Mouse (Mus musculus) liver, embryonic 13.5 days (tissue): Measurements from ENCODE around the gene Gab1. TPM values are rescaled to one million over a fixed set of nuclear protein-coding genes. Genes with fewer than 3 reads are reported as not detected.

ENCODE experiments used
- ATAC-seq: fragments of 200-750 bp; cut with Nextera tagmentation; 2 replicates; pipeline ENCODE4 v1.8.0; 2017; ENCODE audit warnings: low read depth, mild to moderate bottlenecking, moderate number of reproducible peaks, moderate library complexity
- DNase-seq: peaks from one replicate; pipeline ENCODE4 v3.0.0; 2022
- H3K27ac ChIP-seq: fragments of 300-500 bp; sonication (generic); 2 replicates; pipeline ENCODE4 v1.5.1; 2015; ENCODE audit warnings: moderate library complexity, mild to moderate bottlenecking, inconsistent platforms
- H3K27me3 ChIP-seq: fragments of 300-500 bp; sonication (generic); 2 replicates; pipeline ENCODE4 v1.6.1; 2015; ENCODE audit warnings: mild to moderate bottlenecking, inconsistent platforms
- H3K36me3 ChIP-seq: fragments of 300-500 bp; sonication (generic); 2 replicates; pipeline ENCODE4 v1.6.1; 2015; ENCODE audit warnings: mild to moderate bottlenecking, inconsistent platforms
- H3K4me1 ChIP-seq: fragments of 300-500 bp; sonication (generic); replicated peaks from 2 replicates; pipeline ENCODE4 v1.6.1; 2015; ENCODE audit warnings: inconsistent platforms
- H3K4me2 ChIP-seq: fragments of 300-500 bp; sonication (generic); 2 replicates; pipeline ENCODE4 v1.6.1; 2015; ENCODE audit warnings: inconsistent platforms, mild to moderate bottlenecking, moderate library complexity
- H3K4me3 ChIP-seq: fragments of 300-500 bp; sonication (generic); replicated peaks from 2 replicates; pipeline ENCODE4 v1.5.1; 2015; ENCODE audit warnings: mild to moderate bottlenecking, inconsistent platforms
- H3K9ac ChIP-seq: fragments of 300-500 bp; sonication (generic); 2 replicates; pipeline ENCODE4 v1.6.1; 2015; ENCODE audit warnings: mild to moderate bottlenecking, inconsistent platforms
- H3K9me3 ChIP-seq: fragments of 300-500 bp; sonication (generic); replicated peaks from 2 replicates; pipeline ENCODE4 v1.6.1; 2016; ENCODE audit warnings: inconsistent platforms
- WGBS: fragments of 180-500 bp; shearing (Covaris S2); methylation state at CpG from one replicate; pipeline ENCODE4 v1.1.7; 2015; ENCODE audit not compliant: insufficient replicate concordance; 5-methylcytosine and 5-hydroxymethylcytosine counted together
- polyA plus RNA-seq: library from polyadenylated mRNA; unstranded; fragments of >200 nt; fragmentation: Nextera tagmentation; extraction: Ambion mirVana; gene quantifications from 2 replicates; pipeline ENCODE4 v1.2.1, GENCODE M21; 2015

Gab1 gene
- polyA plus RNA-seq, 1 experiment from 2014 or later = 7.7 TPM

DNA sequence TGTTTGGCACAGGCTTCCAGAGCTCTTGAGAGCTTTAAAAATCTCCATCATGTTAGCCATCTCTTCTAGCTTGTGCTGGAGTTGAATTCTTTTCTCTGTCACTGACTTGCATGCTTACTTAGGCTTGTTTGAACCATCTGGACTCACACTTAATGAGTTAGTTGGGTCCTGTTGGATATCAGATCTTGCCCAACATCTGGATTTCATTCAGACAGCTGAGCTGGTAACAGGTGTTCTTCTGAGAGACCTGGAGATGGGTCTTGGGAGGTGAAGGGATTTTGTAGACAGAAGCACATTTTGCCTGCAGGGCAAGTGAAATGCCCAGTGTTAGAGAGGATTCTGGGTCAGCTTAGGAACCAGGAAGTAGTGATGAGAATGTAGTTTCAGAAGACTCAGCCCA lies 19.0 kb upstream of the Gab1 start:
- H3K4me2 ChIP-seq = no peak overlapping the region
- no peak overlapping the region for H3K27ac ChIP-seq
- H3K4me3 ChIP-seq = no peak overlapping the region
- H3K9me3 ChIP-seq = no peaks in the 10 kb centered on the region
- H3K27me3 ChIP-seq = no peaks in the 10 kb centered on the region
- DNase-seq (no peak), ATAC-seq (no peak)
- H3K4me1 ChIP-seq = no peaks in the 10 kb centered on the region
- H3K36me3 ChIP-seq = no peaks in the 10 kb centered on the region
- H3K9ac ChIP-seq = no peak overlapping the region

DNA sequence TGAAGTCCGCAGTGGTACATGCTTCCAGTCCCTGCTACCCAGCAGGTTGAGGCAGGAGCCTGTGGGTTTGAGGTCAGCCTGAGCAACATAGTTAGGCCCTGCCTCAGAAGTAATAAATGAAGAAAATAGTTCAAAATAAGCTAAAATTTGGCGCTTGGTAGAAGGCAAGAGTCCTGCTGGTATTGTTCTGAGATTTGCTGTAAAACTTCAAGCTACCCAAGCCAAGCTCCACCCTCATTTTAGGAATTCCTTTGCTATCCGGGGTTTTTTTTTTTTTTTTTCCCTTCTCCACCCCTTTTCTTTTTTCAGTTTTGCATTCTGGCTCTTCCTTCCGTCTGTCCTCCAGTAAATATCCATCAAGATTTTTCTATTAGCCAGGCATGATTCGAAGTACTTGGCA lies 15.7 kb upstream of the Gab1 start:
- H3K4me3 ChIP-seq = no peak overlapping the region
- no peaks in the 10 kb centered on the region for H3K9me3 ChIP-seq
- DNase-seq = no peak
- no peak overlapping the region for H3K9ac ChIP-seq
- peaks cover 8% of the 10 kb centered on the region for H3K4me1 ChIP-seq
- 61% methylated on average over 5 of the region's 5 CpGs for WGBS
- H3K27ac ChIP-seq = no peak overlapping the region
- ATAC-seq = no peak
- H3K27me3 ChIP-seq = no peaks in the 10 kb centered on the region
- H3K4me2 ChIP-seq = no peak overlapping the region
- H3K36me3 ChIP-seq = no peaks in the 10 kb centered on the region

DNA sequence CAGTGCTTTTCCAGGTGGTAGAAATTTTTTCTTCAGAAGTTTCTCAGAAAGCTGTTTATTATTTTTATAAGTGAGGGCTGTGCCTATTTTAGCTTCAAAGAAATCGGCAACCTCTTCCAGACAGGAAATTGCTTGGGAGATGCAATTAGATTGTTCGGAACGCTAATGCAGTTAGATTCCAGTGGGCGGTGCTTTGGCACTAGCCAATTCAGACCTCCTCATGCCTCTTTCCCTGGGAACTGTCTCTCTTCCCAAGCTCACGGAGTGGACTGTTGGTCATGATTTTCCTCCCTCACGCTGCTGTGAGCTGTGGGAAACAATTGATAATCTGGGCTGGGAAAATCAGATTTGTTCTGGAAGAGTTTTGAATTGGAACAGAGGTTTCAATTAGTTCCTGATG lies 15.1 kb upstream of the Gab1 start:
- Histone ChIP-seq H3K27ac (no peak overlapping the region), H3K4me3 (no peak overlapping the region), H3K4me2 (no peak overlapping the region), H3K27me3 (no peaks in the 10 kb centered on the region), H3K4me1 (peaks cover 13% of the 10 kb centered on the region), H3K9me3 (no peaks in the 10 kb centered on the region), H3K9ac (no peak overlapping the region), H3K36me3 (no peaks in the 10 kb centered on the region)
- DNase-seq (no peak), ATAC-seq (no peak)
- WGBS = 45% methylated on average over 6 of the region's 6 CpGs

DNA sequence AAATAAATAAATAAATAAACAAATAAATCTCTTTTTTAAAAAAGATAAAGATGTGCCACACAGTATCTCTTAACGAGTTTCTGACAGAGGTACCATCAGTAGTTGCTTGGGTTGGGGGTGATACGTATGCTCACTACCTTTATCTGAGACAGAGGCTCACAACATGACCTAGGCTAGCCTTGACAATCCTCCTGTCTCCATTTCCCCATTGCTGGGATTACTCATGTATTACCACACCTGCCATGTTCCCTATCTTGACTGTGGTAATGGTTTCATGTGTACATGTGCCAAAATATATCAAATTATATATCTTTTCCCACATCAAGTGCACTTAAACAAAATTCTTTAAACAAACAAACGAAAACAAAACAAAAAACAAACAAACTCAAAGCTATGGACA lies 14.2 kb upstream of the Gab1 start:
- no peak overlapping the region for H3K9ac ChIP-seq
- peaks cover 13% of the 10 kb centered on the region for H3K4me1 ChIP-seq
- no peaks in the 10 kb centered on the region for H3K9me3 ChIP-seq
- no peak overlapping the region for H3K4me2 ChIP-seq
- H3K27ac ChIP-seq = no peak overlapping the region
- DNase-seq (no peak), ATAC-seq (no peak)
- no peaks in the 10 kb centered on the region for H3K27me3 ChIP-seq
- H3K4me3 ChIP-seq = no peak overlapping the region
- no peaks in the 10 kb centered on the region for H3K36me3 ChIP-seq
- 59% methylated on average over 3 of the region's 3 CpGs for WGBS

DNA sequence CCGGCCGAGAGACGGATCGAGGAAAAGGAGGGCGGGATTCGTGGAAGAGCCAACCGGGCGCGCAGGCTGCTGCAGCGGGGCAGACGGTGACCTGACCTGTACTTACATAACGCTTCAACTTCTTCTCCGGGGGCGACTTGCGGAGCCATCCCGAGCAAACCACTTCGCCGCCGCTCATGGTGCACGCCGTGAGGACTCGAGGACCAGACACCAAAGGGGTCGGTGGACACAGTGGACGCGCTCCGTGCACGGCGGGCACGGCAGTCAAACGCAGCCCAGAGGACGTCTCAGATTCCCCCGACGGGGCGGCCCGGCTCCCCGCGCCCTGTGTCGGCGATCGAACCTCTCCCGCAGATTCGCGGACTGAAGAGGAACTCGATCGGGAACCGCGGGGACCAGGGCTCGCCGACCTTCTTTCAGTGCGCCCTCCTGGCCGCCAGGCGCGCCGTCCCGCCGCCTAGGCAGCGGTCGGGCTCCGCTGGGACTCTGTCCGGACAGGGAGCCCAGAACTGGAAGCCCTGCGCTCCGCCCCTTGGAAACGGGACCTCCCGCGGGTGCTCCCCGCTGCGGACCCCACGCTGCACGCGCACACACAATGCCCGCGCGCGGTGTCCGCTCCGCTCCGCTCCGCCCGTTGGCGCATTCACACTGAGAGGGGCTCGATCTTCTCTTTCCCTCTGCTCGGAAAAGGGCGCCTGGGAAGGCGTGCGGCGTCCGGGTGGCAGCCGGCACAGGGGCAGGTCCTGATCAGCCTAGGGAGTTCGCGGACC lies 708 bp downstream of the Gab1 start:
- Histone ChIP-seq H3K9me3 (no peaks in the 10 kb centered on the region), H3K4me2 (peak overlapping the region; percentile 92), H3K27me3 (peaks cover 46% of the 10 kb centered on the region), H3K36me3 (no peaks in the 10 kb centered on the region), H3K4me1 (peaks cover 33% of the 10 kb centered on the region), H3K4me3 (peak overlapping the region; percentile 70), H3K9ac (peak overlapping the region; percentile 73), H3K27ac (peak overlapping the region; percentile 81)
- ATAC-seq (peak; percentile 55), DNase-seq (no peak)
- WGBS = under 1% methylated on average over 89 of the region's 90 CpGs

DNA sequence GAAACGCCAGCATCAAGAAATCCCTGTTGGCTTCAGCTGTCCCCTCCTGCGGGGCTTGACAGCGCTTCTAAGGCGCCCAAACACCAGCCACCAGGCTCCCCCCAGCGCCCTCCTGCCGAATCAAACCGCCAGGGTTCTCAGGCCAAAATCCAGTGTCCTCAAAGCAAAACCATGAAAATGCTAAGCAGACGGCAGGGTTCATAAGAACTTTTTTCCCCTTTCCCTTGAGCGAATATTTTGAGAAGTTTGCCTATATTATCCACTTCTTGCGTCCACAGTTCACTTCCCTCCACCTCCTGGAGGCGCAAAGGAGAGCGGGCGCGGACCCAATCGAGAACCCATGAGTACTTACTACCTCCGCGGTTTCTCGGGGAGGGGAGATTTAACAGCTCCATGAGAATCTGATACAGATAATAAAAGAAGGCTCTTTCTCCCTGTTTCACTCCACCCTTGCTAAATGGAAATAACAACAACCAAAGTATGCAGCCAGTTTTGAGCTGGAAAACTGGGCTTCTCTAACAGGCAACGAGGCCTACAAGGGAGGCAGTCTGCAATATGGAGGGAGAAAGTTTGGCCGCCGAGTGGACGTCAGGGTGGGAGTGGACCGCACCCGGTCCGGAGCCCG lies 1.4 kb downstream of the Gab1 start:
- H3K27ac ChIP-seq = peak overlapping the region; percentile 81
- under 1% methylated on average over 26 of the region's 26 CpGs for WGBS
- ATAC-seq = no peak
- no peaks in the 10 kb centered on the region for H3K9me3 ChIP-seq
- peaks cover 46% of the 10 kb centered on the region for H3K27me3 ChIP-seq
- H3K36me3 ChIP-seq = no peaks in the 10 kb centered on the region
- H3K4me1 ChIP-seq = peaks cover 35% of the 10 kb centered on the region
- peak overlapping the region; percentile 70 for H3K4me3 ChIP-seq
- peak overlapping the region; percentile 92 for H3K4me2 ChIP-seq
- H3K9ac ChIP-seq = peak overlapping the region; percentile 73
- no peak for DNase-seq

DNA sequence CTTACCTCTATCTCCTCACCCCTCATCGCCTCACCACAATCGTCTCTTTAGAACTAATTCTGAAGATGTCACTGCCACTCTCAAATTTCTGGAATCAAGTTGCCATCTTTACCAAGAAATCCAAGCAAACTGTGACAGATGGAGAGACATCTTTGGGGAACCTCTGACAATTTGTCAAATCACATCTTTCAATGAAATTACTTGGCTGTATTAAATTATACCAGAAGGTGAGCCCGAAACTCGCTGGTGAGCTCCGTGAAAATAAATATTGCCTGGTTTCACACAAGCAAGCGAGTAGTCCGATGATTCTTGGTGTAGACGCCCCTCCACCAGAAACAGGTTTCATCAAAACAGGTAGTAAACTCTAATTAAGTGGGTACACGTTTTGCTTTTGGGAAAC lies 2.2 kb downstream of the Gab1 start:
- ATAC-seq = no peak
- H3K36me3 ChIP-seq = no peaks in the 10 kb centered on the region
- H3K4me2 ChIP-seq = peak overlapping the region; percentile 92
- H3K27ac ChIP-seq = no peak overlapping the region
- peak overlapping the region; percentile 70 for H3K4me3 ChIP-seq
- DNase-seq = no peak
- H3K27me3 ChIP-seq = peaks cover 46% of the 10 kb centered on the region
- WGBS = 57% methylated on average over 9 of the region's 9 CpGs
- no peak overlapping the region for H3K9ac ChIP-seq
- H3K4me1 ChIP-seq = peaks cover 35% of the 10 kb centered on the region
- H3K9me3 ChIP-seq = no peaks in the 10 kb centered on the region

DNA sequence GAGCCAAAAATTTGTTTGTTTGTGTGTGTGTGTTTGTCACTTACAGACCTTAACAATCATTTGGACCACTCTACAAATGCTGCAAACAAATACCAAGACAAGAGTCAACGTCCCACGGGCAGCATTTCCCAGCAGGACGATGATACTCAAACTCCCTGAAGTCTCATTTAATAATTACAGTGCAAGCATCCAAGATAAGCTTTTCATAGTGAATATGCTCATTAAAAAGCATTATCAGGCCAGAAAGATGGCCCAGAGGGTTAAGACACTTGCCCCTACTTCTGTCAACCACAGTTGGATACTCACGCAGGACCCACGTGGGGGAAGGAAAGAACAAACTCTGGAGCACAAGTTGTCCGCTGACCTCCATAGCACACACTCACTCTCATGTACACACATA lies 4.8 kb downstream of the Gab1 start:
- no peak overlapping the region for H3K27ac ChIP-seq
- H3K9me3 ChIP-seq = no peaks in the 10 kb centered on the region
- no peak overlapping the region for H3K4me3 ChIP-seq
- peaks cover 44% of the 10 kb centered on the region for H3K4me1 ChIP-seq
- ATAC-seq = no peak
- no peak for DNase-seq
- H3K4me2 ChIP-seq = no peak overlapping the region
- no peaks in the 10 kb centered on the region for H3K36me3 ChIP-seq
- peaks cover 37% of the 10 kb centered on the region for H3K27me3 ChIP-seq
- H3K9ac ChIP-seq = no peak overlapping the region
- WGBS = 75% methylated on average over 6 of the region's 6 CpGs

DNA sequence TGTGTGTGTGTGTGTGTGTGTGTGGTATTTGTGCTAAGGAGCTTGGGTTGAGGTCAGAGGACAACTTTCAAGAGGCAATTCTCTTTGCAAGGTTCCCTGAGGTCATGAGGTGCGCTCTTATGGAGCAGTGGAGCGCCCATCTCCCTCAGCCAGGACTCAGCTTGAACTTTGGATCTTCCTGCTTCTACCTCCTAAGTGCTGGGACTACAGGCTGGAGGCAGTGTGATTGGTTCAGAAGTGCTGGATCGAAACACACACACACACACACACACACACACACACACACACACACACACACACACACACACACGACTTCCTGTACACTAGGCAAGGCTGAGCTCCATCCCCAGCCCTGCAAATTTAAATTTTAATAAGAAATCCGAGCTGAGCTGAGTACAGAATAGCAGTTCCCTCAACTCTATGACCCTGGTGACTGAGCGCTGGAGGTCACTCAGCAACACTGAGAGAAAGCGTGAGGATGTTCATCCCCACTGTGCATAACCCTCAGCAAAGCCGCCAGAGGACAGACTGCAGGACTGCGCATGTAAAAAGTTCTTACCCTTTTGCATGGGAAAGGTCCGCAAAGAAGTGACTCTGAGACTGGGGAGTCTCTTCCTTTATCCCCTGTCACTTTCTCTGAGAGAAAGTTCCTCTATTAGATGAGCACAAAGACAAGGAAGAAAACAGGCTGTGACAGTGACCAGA lies 6.4 kb downstream of the Gab1 start:
- 64% methylated on average over 10 of the region's 10 CpGs for WGBS
- ATAC-seq (no peak), DNase-seq (no peak)
- Histone ChIP-seq H3K9ac (no peak overlapping the region), H3K4me1 (peaks cover 50% of the 10 kb centered on the region), H3K27ac (no peak overlapping the region), H3K4me3 (no peak overlapping the region), H3K4me2 (no peak overlapping the region), H3K27me3 (peaks cover 20% of the 10 kb centered on the region), H3K9me3 (no peaks in the 10 kb centered on the region), H3K36me3 (no peaks in the 10 kb centered on the region)

DNA sequence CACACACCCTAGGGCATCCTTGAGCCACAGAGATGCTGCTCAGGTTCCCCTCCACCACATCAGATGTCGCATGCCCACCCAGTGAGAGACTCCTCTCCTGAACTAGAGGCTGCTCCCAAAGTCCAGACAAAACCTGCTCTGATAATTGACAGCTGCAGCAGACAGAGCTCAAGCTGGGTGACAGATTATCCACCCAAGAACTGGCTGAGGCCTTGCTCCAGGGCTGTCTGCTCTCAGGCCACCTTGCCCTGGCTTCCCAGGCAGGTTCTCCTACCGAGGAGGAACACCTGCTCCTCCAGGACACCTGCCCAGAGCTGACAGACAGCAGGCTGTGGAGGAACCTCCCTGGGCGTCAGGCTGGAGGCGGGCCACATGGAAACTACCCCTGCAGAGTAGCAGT lies 7.6 kb downstream of the Gab1 start:
- peaks cover 9% of the 10 kb centered on the region for H3K27me3 ChIP-seq
- 61% methylated on average over 4 of the region's 4 CpGs for WGBS
- H3K27ac ChIP-seq = no peak overlapping the region
- no peaks in the 10 kb centered on the region for H3K36me3 ChIP-seq
- no peaks in the 10 kb centered on the region for H3K9me3 ChIP-seq
- peaks cover 49% of the 10 kb centered on the region for H3K4me1 ChIP-seq
- no peak for ATAC-seq
- no peak overlapping the region for H3K4me2 ChIP-seq
- no peak for DNase-seq
- no peak overlapping the region for H3K4me3 ChIP-seq
- peak overlapping the region; percentile 13; the same call in 1 of the 2 replicates for H3K9ac ChIP-seq

DNA sequence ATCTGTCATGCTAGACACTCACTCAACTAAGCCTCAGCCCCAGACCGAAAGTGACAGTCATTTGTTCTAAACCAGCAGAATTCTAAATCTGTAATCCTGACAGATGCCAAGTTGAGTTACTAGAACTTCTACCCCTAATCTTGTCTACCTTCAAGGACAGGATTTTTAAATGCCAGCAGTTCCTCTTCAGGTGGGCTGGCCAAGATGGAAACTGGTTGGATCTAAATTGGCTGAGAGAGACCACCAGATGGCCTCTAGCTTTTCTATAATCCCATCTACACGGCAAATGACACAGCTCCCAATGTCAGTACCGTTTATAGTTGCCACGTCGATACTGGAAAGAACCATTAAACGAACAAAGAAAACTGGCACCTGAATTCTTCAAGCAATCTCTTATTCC lies 8.9 kb downstream of the Gab1 start:
- DNase-seq (no peak), ATAC-seq (no peak)
- WGBS = 82% methylated on average over 6 of the region's 6 CpGs
- H3K4me1 ChIP-seq = peaks cover 58% of the 10 kb centered on the region
- no peak overlapping the region for H3K9ac ChIP-seq
- H3K4me3 ChIP-seq = no peak overlapping the region
- H3K27me3 ChIP-seq = no peaks in the 10 kb centered on the region
- H3K4me2 ChIP-seq = no peak overlapping the region
- no peaks in the 10 kb centered on the region for H3K9me3 ChIP-seq
- peak overlapping the region; percentile 82; the same call in 1 of the 2 replicates for H3K27ac ChIP-seq
- peaks cover 2% of the 10 kb centered on the region for H3K36me3 ChIP-seq
